Mouse (Mus musculus): ENCODE results near the gene Sh2d6.

Sh2d6 gene

DNA sequence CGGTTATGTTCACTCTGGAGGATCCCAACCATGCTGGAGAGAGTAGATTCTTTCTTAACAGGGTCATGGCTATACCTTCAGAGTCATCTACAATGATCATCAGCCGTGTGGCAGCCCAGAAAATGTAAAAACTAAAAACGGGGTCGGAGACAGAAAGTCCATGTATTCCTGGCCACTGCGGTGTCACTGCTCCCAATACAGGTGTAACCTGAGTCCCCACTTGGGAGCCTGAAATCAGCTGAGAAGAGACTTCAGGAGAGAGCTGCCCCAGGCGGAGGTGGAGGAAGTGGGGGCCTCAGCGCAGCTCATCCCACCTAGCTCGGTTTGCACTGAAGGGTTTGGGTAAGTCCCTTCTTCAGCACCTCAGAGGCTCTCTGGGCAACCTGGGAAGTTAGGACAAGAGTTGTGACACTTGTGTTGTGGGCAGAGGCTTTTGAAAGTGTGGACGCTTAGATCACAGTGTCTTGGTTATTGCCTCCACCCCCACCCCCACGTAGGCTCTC is 16.5 kb upstream of the Sh2d6 start:
- CTCF ChIA-PET, result no interaction called here

DNA sequence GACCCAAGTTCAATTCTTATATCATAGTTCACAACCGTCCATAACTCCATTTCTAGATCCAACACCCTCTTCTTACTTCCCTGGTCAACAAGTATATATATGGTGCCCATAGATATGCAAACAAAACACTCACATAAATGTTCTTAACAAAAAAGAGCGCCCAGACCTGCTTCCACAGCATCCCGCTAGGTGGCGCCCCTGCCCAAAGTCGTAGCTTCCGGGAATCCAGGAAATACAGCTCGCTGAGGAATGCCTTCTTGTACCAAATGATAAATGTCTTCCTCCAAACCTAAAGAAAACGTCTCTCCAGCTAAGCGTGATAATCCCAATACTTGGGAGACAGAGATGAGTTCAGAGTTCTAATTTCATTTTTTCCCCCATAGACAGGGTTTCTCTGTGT is 13.7 kb upstream of the Sh2d6 start:
- CTCF ChIA-PET, result interaction anchor here (0.6 to 1.9 kb wide), 15 partner anchors 10 to 1162 kb away, joined by 3 to 16 read pairs (median 6); no protein-coding TSS in a partner anchor

DNA sequence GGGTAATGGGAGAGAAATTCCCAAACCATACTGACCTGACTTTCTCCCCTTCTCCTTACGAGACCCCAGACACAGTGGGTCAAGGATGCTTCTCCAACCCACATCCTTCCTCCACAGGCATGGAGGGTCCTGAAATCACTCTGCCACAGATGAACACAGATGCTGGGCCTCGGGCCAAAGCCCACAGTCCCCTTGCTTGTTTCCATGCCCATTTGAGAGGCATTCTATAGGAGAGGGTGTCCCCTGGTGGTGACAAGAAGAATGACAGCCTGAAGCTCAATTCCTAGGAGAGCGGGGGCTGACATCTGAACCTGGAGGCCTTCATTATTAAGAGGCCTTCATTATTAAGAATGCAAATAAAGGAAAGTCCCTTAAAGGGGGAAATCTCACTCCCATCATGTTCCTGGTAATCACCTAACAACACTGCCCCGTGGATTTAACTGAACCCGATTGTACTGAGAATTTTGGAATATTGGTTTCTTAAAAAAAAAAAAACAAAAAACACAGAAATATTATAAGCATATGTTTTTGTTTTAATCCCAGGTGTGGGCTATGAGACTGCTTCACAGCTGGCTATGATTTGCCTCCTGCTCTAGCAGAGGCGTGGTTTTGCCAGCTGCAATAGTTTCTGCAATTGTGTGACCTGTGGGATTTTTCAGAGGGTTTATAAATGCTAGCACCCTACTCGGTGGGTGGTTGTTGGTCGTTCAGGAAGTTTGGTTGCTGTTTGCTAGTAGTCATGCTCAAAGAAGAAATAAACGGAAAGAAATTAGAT is 12.7 kb upstream of the Sh2d6 start:
- CTCF ChIA-PET, result interaction anchor here (0.6 to 1.9 kb wide), 16 partner anchors 11 to 1161 kb away, joined by 3 to 16 read pairs (median 6); no protein-coding TSS in a partner anchor

DNA sequence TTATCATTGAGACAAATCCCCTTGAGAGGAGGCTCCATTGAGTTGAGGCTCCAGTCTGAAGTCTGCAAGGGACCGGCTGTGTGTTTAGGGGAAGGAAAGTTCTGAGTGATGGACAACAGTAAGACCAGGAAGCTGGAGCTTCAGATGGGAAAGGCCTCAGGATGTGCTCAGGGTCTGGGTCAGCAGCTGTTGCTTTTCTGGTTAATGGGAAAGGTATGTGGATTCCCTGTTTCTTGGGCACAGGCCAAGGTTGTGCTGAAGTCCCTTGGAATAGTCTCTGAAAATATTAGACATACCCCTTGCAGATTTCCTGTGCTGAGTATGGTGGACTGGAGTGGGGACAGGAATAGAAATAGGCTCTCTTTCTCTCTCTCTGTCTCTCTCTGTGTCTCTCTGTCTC is 12.0 kb upstream of the Sh2d6 start:
- CTCF ChIA-PET, result interaction anchor here (0.6 to 1.0 kb wide), 5 partner anchors 86 to 144 kb away, joined by 3 to 9 read pairs (median 3); no protein-coding TSS in a partner anchor

DNA sequence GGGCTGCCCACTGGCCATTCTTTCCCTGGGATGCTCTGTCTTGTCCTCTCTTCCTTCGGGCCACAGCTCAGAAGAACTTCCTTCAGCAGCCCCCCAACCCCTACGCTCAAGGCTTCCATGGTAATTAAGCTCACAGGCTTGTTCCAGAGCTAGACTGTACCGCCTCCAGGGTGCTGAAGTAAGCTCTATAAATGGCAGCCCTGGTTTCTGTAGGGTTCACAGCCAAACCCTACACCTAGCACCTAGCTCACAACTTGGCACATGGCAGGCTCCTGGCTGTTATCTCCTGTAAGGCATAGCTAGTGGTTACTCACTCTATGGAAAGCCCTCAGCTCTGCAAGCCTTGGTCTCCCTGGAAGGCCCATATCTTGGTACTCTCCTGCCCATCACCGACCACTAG is 11.1 kb upstream of the Sh2d6 start:
- CTCF ChIA-PET, result interaction anchor here (0.5 kb wide), 1 partner anchor 235 kb away, joined by 8 read pairs; no protein-coding TSS in a partner anchor

DNA sequence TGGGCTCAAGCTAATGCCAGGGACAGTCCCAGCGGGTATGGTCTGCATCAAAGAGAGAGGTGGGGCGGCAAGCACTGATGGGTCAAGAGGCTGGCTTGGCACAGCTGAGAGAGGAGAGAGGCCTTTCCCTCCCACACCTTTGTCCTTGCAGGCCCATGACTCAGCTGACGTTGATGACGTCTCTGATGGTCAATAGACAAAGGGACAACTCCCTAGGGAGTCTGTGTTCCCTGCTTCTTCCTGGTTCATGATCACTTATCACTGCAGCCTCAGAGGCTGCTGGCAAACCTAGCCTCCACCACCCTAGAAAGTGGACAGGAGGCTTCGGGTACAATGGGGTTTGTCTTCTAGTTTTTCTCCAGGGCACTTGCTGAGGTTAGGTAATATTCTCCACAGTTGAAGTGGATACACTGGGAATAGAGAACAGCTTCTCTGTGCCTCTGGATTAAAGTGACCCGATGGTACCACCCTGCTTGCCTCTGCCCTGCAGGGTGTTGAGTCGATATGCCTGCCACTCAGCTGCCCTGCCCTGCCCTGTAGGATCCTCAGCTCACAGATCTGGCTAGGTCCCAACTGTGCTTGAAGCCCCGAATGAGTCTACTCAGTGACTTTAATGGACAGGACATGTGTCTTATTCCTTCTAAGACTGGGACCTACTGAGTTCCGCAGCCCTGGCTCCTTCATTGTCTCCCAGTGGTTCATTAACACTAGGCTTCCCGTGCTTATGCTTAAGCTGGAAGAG is 7.1 kb upstream of the Sh2d6 start:
- CTCF ChIA-PET, result no interaction called here

DNA sequence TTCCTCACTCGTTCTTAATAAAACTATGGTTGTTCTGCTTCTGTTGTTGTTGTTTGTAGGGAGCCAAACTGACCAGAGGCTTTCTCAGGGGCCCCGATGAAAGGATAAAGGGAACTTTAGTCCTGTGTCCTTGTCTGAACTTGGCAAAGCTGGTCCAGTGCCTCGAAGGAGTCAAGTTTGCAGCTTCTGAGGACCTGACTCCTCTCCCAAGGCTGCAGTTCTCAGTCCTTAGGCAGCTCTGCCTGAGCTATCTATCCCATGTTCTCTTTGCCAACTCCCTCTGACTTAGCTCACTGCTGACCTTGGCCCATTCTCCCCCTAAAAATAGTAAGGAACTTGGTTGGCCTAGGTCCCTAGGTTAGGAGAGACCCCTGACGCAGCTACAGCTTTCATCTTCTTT is 5.6 kb upstream of the Sh2d6 start:
- CTCF ChIA-PET, result interaction anchor here (0.9 kb wide), 1 partner anchor 39 kb away, joined by 3 read pairs; no protein-coding TSS in a partner anchor

DNA sequence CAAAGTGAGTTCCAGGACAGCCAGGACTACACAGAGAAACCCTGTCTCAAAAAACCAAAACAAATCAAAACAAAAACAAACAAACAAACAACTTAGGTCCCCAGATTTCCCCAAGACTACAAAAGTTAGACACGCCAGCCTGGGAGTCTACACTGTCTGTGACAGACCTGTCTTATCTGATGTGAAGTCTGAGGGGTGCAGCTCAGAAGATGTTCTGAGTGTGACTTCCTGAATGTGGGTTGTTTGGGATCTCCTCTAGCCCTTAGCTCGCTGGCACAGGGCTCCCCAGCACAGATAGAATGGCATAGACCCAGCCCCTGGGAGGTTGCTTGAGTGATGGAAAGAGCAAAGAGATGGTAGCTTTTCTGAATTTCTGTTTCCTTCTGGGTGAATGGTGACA is 2.7 kb upstream of the Sh2d6 start:
- CTCF ChIA-PET, result no interaction called here

DNA sequence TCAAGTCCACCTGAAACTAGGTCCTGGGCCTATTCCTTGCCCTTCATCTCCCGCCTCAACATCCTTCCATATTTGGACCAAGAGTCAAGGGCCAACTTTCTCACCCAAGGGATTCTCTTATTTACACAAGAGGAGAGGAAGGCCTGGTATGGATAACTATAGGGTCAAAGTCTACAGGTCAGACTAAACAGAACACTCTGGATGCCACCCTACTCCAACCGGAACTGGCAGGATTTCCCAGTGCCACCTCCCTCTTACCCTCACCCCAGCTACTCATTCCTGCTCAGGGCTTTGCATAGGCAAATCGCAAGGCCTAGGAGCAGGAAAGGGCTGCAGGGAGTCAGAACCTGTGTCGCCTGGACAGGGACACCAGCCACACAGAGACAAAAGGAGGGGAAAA is 1.7 kb upstream of the Sh2d6 start:
- CTCF ChIA-PET, result no interaction called here

DNA sequence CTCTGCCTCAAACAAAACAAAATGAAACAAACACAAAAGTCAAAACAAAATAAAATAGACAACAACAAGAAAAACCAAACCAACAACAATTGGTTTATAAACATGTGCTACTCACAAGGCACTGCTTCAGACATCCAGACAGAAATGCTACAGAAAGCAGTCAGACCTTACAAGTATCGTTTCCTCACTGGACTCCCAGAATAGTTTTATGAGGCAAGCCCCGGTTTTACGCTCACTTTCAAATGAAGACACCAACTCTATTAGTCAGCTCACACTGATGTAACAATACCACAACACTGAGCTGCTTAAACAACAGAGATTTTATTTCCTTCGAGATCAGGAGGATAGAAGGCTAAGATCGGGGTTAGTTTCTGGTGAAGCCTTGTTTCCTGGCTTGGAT is 781 bp upstream of the Sh2d6 start:
- CTCF ChIA-PET, result no interaction called here

DNA sequence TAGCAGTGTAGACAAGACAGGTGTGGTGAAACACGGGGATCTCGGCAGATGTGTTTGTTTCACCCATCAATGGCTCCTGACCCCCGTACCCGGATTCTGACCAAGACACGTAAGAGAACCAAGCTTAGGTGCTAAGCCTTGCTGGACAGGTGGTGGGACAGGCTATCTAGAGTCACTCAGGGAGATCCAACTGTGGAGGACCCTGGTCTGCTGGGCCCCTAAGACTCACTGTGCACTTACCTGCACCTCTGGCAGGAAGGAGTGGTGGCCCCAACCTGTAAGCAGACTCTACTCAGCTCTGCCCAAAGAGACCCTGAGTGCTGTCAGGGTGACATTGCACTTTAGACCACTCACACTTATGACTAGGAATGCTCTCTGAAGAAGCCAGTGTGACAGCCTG is 603 bp downstream of the Sh2d6 start:
- CTCF ChIA-PET, result interaction anchor here (0.6 to 1.0 kb wide), 2 partner anchors 16 to 93 kb away, joined by 4 to 9 read pairs; no protein-coding TSS in a partner anchor

DNA sequence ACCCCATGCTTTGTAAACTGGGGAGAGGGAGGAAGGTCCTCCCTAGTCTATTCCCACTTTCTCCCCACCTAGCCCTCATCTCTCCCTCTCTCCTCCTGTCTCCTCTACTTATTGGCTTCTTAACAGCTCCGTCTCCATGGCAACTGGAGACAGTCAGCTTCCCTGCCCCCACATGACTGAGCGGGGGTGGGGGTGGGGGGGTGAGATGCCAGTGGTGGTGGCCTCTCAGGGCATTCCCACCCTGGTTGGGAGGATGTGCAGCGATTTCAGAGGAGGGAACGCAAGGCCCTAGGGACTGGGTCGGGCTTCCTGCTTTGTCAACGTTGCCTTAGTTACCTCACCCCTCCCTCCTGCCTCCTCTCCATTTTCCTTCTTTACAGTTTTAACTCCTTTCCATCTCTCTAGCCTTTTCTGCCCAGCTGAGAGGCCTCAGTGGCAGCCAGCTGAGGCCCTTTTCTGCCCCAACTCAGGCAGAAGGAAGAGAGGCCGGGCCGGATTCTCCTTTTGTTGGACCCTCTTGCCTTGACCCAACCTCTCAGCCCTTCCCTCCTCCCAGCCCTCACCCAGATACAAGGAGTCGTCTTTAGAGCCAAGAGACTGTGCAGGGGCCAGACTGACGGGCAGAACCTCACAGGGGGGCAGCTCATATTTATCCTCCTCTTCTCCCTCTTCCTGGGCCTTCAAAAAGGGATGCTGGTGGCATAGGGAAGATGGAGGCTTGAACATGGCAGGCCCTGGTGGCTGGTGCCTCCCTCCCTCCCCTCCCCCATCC is 1.4 kb downstream of the Sh2d6 start:
- CTCF ChIA-PET, result interaction anchor here (0.5 to 1.0 kb wide), 5 partner anchors 15 to 92 kb away, joined by 3 to 16 read pairs (median 4); no protein-coding TSS in a partner anchor

DNA sequence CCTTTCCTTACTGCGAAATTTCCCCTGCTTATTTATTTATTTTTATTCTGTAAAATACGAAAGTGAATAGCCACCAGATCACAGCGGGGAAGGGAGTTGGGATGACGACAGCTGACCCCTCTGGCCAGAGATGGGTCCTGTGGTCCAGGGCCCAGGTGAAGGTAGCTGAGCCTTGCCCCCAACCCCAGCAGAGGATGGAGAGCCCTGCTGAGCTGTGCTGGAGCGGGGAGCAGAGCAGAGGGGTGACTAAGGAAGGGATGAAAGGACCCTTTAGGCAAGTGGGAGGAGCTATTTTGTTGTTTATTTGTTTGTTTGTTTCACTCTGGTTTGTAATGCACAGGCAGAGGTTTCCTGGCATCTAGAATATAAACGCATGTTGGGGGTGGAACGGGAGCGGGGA is 2.2 kb downstream of the Sh2d6 start:
- CTCF ChIA-PET, result interaction anchor here (0.5 to 0.6 kb wide), 2 partner anchors 35 to 57 kb away, joined by 3 to 4 read pairs; no protein-coding TSS in a partner anchor

DNA sequence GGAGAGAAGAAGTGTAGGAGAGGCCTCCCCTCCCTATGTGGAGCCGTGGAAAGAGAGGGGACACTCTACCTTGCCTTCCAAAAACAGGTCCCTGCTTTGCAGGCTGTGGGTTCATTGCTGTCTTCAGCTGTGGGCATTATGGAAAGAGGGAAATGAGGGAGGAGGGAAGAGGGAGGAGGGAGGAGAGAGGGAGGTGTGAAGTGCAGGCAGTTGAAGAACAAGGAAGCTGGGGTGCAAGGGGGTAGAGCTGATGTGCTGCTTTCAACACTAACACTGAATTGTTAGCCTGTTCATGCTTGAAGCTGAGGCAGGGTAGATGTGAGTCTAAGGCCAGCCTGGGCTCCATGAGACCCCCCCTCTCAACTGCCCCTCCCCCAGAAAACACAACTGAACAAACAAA is 2.7 kb downstream of the Sh2d6 start:
- CTCF ChIA-PET, result no interaction called here

DNA sequence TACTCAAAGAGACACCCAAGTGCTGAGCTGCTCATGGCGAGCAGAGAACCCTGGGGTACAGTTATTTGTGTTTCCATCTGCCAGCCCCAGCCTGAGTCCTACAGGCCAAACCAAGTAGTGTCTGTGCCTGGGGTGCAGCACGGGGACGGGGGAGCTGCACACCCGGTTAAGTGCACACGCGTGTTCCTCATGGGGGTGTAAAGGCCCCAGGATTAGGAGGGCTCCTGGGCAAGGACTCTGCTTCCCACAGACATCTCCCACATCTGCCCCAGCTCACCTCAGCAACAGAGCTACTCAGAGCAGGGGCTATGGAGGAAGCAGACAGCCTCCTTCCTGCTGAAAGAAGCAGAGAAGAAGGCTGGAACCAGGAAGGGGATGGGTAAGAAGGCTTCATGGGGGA is 5.9 kb downstream of the Sh2d6 start:
- CTCF ChIA-PET, result no interaction called here

DNA sequence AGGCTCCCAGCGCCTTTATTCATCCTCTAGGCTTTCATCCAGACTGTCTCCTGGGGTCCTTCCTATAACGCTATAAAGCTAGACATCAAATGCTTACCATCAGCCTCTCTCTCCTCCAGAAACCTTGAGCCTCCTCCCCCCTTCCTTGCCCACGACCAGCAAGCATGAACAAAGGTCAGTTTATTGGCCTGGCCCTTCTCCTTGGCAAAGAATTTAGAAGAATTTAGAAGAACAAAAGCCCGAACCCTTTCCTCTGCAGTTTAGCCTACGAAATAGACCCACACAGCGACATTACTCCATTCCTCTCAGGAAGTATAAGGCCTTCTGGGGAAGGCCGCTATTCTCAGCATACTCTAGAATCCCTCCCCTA is 8.5 kb downstream of the Sh2d6 start:
- CTCF ChIA-PET, result no interaction called here

DNA sequence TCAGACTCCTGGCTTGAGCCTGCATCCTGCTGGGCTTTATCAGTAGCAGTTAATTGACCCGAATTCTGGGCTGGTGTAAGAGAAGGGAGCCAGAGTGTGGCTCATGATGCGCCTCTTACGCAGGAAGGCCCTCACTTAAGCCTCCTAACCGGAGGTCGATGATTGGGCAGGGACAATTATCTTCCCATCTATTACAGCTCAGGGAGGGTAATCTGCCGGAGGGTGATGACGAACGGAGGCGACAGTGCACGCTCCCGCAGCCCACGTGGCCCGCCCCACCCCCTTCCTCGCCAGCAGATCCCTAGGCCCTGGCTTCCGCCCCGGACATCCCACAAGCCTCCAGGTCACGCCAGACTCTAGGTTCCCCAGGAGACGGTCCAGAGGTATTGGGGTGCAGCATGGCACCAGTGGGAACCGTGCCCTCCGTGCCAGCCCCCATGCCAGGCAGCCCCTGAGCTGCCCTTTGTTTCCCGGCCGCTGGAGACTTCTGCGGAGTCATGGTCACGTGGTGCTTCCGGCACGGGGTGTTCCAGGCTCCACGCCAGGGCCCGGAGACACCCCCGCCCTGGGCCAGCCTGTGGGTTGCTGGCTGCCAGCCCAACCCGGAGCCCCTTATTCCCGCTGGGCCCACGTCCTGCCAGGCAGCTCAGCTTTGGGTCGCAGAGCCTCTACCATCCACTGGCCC is 9.0 kb downstream of the Sh2d6 start:
- CTCF ChIA-PET, result interaction anchor here (0.6 kb wide), 1 partner anchor 17 kb away, joined by 5 read pairs; no protein-coding TSS in a partner anchor

DNA sequence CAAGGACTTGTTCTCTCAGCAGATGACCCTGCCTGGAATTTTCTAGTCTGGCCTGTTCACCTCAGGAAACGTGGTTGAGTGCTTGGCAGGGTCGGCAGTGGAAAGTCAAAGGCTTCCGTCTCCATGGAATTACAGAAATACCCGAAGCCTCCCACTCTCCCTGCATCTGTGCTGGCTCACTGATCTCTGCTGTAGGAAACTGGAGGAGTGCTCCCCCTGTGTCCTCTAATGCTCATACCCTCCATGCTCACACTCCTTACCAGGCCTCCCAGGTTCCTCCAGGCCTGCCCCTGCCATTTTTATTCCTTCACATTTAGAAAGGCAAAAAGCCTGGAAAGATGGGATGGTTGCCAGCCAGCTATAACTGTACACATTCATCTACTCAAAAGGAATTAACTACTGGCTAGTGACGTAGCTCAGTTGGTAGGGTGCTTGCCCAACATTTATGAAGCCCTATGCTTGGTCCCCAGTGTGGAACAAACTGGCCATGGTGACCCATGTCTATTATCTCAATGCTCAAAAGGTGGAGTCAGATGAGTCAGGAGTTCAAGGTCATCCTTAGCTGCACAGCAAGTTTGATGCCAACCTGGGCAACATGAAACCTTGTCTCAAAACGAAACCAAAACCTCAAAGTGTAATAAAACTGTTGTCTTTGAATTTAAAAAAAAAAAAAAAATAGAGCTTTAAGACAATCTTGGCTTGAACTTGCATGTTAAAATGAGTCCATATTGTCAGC is 10.7 kb downstream of the Sh2d6 start:
- CTCF ChIA-PET, result no interaction called here

DNA sequence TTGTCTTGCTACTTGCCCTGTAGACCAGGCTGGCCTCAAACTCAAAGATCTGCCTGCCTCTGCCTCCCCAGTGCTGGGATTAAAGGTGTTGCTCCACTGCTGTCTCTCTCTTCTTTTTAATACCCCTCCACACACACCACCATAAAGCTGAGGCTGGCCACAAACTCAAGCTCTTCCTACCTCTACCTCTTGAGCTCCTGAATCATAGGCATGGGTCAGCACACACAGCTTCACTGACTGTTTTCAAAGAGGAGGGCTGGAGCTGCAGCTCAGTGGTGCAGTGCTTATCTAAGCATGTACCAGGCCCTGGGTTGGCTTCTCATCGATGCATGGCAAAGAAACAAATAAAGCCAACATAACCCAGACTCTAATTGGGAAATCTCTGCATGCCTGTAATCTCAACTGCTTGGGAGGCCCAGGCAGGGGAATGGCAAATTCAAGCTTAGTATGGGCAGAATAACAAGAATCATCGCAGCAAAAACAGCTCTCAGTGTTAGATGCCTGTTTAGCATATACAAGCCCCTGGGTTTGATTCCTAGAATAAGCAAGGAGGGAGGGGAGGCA is 11.6 kb downstream of the Sh2d6 start:
- CTCF ChIA-PET, result no interaction called here

DNA sequence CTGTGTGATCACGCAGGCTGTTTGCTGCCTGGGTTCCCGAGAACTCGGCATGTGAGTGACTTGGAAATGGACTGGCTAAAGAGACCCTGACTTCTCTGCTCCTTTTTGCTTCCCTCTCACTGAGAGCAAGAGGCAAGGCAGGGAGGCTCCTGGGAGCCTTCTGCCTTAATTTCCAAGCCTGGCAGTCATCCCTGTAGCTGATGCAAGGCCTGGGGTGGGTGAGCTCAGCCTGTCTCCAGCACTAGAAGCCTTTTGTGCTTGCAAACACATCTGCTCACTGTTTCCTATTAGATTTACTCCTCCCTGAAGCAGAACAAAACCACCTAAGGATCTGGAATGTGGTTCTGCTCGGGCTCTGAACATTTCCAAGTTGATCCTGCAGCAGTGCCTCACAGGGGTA is 12.9 kb downstream of the Sh2d6 start:
- CTCF ChIA-PET, result no interaction called here
